Mouse (Mus musculus): Measurements from ENCODE around the gene Zfp710.

- TF ChIP-seq CTCF (IDR thresholded peaks at IDR 0.05; ENCODE audit: low read depth, low read length) (no peak), POLR2A (IDR thresholded peaks at IDR 0.05; ENCODE audit: borderline replicate concordance, low read depth, low read length) (no peak)
Observed at GRCm38 (mm10) chr7:80068341-80068740, 43.7 kb downstream of the Zfp710 start.

Data from bone marrow macrophage, adult 2 months (primary cell).